Mouse (Mus musculus) lung, adult 10 weeks (tissue): Measurements from ENCODE around the gene Gm14412. TPM values are rescaled to one million over a fixed set of nuclear protein-coding genes. Genes with fewer than 3 reads are reported as not detected.

Experiments
- polyA plus RNA-seq: library from polyadenylated mRNA; stranded (reverse); fragments of 350-450 nt; fragmentation: Illumina TruSeq; extraction: RNeasy Lipid Tissue Mini Kit (QIAGEN cat#74804); gene quantifications from one replicate; pipeline ENCODE4 v1.2.3, GENCODE M21; 2014; ENCODE audit warnings: low read depth, low replicate concordance; ENCODE audit not compliant: insufficient read depth

The Gm14412 gene
- polyA plus RNA-seq: 0.29 TPM

GRCm38 (mm10) chr2:177324257-177324733 is at the start of gene Gm14412:
TSS of gene Gm14412 (minus strand) at chr2:177324307.

GRCm38 (mm10) chr2:177266936-177267335 is 57.2 kb downstream of the Gm14412 start, which contains the start of gene Gm14409:
TSS of gene Gm14409 (minus strand) at chr2:177267036.

Other genes starting within 250 kb of the Gm14412 start
- not detected for gene Gm14401, start 250.0 kb downstream of the Gm14412 start, polyA plus RNA-seq
- gene Gm14410, start 117.9 kb downstream of the Gm14412 start, polyA plus RNA-seq: 9.6 TPM
- not detected for gene Gm14409, start 57.3 kb downstream of the Gm14412 start, polyA plus RNA-seq
- gene Gm14418, start 74.0 kb upstream of the Gm14412 start, polyA plus RNA-seq: 6.1 TPM
- 22.5 TPM for gene Zfp970, start 140.4 kb upstream of the Gm14412 start, polyA plus RNA-seq
- gene Gm14403, start 173.9 kb upstream of the Gm14412 start, polyA plus RNA-seq: 7.7 TPM